Mouse (Mus musculus): ENCODE data around the gene Mlec.

DNA sequence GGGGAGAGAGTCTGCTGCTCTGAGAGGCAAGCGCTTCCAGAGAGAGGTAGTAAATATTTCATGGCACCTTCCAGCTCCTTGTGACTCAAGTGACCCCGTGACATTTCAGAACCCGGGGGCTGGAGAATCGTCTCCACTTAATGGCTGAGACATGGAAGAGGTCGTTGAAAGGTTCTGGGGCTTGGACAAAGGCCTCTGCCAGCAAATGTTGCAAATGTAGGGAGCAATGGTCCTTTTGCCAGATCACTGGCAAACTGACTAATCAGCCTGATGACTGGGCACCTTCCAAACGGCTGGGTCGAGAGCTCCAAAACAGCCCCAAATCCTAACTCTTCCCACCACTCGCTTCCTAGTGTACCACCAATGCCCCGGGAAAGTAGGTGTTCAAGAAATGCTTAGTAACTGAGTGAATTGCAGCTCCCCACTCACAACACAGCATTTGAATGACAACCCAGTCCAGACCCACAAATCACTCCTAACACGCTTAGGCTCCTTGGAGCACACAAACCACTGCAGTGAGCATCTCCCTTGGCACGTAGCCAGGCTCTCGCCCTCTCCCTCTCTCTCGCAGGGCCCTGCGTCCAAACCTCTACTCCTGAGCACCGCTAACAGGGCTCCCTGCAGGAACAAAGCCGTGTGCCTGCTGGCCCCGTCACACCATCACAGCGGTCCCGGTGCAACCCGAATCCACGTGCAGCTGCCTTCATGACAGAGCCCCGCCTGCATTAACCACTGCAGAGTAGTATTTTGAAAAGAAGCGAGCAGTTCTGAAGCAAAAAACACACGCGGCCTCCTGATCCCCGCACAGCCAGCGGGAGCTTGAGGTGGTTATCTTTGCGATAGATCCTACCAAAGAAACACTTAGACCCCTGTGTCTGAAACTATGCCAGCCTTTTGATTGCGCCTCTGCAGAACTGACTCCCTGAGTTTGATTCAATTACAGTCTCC is 34.2 kb upstream of the Mlec start:
- TF ChIP-seq CTCF (IDR thresholded peaks at IDR 0.05): no peak
- no peak for TF ChIP-seq EP300 (IDR thresholded peaks at IDR 0.05)

All from lung, postnatal 0 days (tissue).